Mouse (Mus musculus) stomach, postnatal 0 days (tissue): ENCODE results near the gene Tctn1. TPM values are rescaled to one million over a fixed set of nuclear protein-coding genes. Genes with fewer than 3 reads are reported as not detected.

Experiments
- ATAC-seq: fragments of 200-750 bp; cut with Nextera tagmentation; 2 replicates; pipeline ENCODE4 v1.8.0; 2017; ENCODE audit not compliant: low FRiP score, low TSS enrichment
- DNase-seq: peaks from one replicate; pipeline ENCODE4 v3.0.0-alpha.2; 2016; ENCODE audit warnings: low spot score
- H3K27ac ChIP-seq: fragments of 300-500 bp; sonication (generic); replicated peaks from 2 replicates; pipeline ENCODE4 v1.5.1; 2014; ENCODE audit warnings: mild to moderate bottlenecking, control low read depth
- H3K27me3 ChIP-seq: fragments of 300-500 bp; sonication (generic); 2 replicates; pipeline ENCODE4 v1.6.1; 2014; ENCODE audit warnings: low read length; ENCODE audit not compliant: control insufficient read depth, insufficient read depth
- H3K36me3 ChIP-seq: fragments of 300-500 bp; sonication (generic); 2 replicates; pipeline ENCODE4 v1.6.1; 2014; ENCODE audit warnings: low read length, mixed read lengths; ENCODE audit not compliant: control insufficient read depth, insufficient read depth
- H3K4me1 ChIP-seq: fragments of 300-500 bp; sonication (generic); replicated peaks from 2 replicates; pipeline ENCODE4 v1.6.1; 2014; ENCODE audit warnings: antibody characterized with exemption; ENCODE audit not compliant: control insufficient read depth, insufficient read depth
- H3K4me2 ChIP-seq: fragments of 300-500 bp; sonication (generic); replicated peaks from 2 replicates; pipeline ENCODE4 v1.6.1; 2014; ENCODE audit warnings: low read depth, mild to moderate bottlenecking, control low read depth, moderate library complexity
- H3K4me3 ChIP-seq: fragments of 300-500 bp; sonication (generic); 2 replicates; pipeline ENCODE4 v1.5.1; 2014; ENCODE audit warnings: low read depth, low read length, control low read depth
- H3K9ac ChIP-seq: fragments of 300-500 bp; sonication (generic); 2 replicates; pipeline ENCODE4 v1.6.1; 2014; ENCODE audit warnings: mild to moderate bottlenecking, low read length, control low read depth, mixed read lengths
- H3K9me3 ChIP-seq: fragments of 300-500 bp; sonication (generic); 2 replicates; pipeline ENCODE4 v1.6.1; 2016; ENCODE audit warnings: low read length; ENCODE audit not compliant: control insufficient read depth
- CTCF ChIP-seq: IDR thresholded peaks from 2 replicates; pipeline ENCODE4 v1.5.1; 2016; ENCODE audit warnings: antibody characterized with exemption, low read depth, mild to moderate bottlenecking, moderate library complexity
- EP300 ChIP-seq: optimal IDR thresholded peaks from 2 replicates; pipeline ENCODE3; 2016; ENCODE audit warnings: antibody characterized with exemption
- WGBS: fragments of 180-500 bp; shearing (Covaris S2); extraction: QIAGEN DNeasy Blood & Tissue Kit; methylation state at CpG from one replicate; pipeline ENCODE4 v1.1.7; 2014; 5-methylcytosine and 5-hydroxymethylcytosine counted together
- polyA plus RNA-seq: library from polyadenylated mRNA; unstranded; fragments of >200 nt; fragmentation: Nextera tagmentation; extraction: Ambion mirVana; gene quantifications from 2 replicates; pipeline ENCODE4 v1.2.1, GENCODE M21; 2015

Gene Tctn1
- polyA plus RNA-seq, 1 experiment from 2014 or later: 2.3 TPM

- Histone ChIP-seq H3K9me3 (no peaks in the 10 kb centered on the region), H3K9ac (peak overlapping the region; percentile 93), H3K4me3 (peak overlapping the region; percentile 94), H3K27ac (peak overlapping the region; percentile 82), H3K27me3 (no peaks in the 10 kb centered on the region), H3K4me2 (peak overlapping the region; percentile 93), H3K4me1 (0 out of 2 replicates have a peak, but pooled peaks cover 7% of the 10 kb centered on the region), H3K36me3 (no peaks in the 10 kb centered on the region)
- under 1% methylated on average over 32 of the region's 34 CpGs for WGBS
- peak; percentile 72 for DNase-seq
- ATAC-seq: peak; percentile 11; the same call in 1 of the 2 replicates
- TF ChIP-seq CTCF (peak; percentile 45), EP300 (no peak)
These were observed 20.9 kb upstream of the Tctn1 start for GRCm38 (mm10) chr5:122285029-122285766.

- TF ChIP-seq CTCF: no peak; the same call in 1 of the 2 replicates
- WGBS: under 1% methylated on average over 84 of the region's 114 CpGs
- ATAC-seq: peak; percentile 85
These were observed 20.1 kb upstream of the Tctn1 start, which contains the start of gene Pptc7 for GRCm38 (mm10) chr5:122284183-122285028. Gene Pptc7, plus strand, starts transcription at chr5:122284365.

GRCm38 (mm10) chr5:122283828-122284182, 19.5 kb upstream of the Tctn1 start:
- 29% methylated on average over 2 of the region's 2 CpGs for WGBS
- no peak for TF ChIP-seq CTCF
- no peak for TF ChIP-seq EP300

More at GRCm38 (mm10) chr5:122284183-122285028, 20.1 kb upstream of the Tctn1 start, which contains the start of gene Pptc7:
- Histone ChIP-seq H3K27ac (peak within 1 kb of the TSS; percentile 82), H3K4me1 (0 out of 2 replicates have a peak, but pooled peaks cover 7% of the 10 kb centered on the region), H3K4me3 (peak within 1 kb of the TSS; percentile 94), H3K9ac (peak within 1 kb of the TSS; percentile 93), H3K4me2 (peak within 1 kb of the TSS; percentile 93), H3K36me3 (no peaks in the 10 kb centered on the region), H3K9me3 (no peaks in the 10 kb centered on the region), H3K27me3 (no peaks in the 10 kb centered on the region)
- peak; percentile 97 for DNase-seq

GRCm38 (mm10) chr5:122280827-122281462, 16.7 kb upstream of the Tctn1 start:
- no peak for ATAC-seq

More at GRCm38 (mm10) chr5:122283828-122284182, 19.5 kb upstream of the Tctn1 start:
- ATAC-seq (no peak), DNase-seq (no peak)
- Histone ChIP-seq H3K9me3 (no peaks in the 10 kb centered on the region), H3K27me3 (no peaks in the 10 kb centered on the region), H3K4me3 (no peak overlapping the region; the same call in 1 of the 2 replicates), H3K27ac (no peak overlapping the region), H3K4me1 (0 out of 2 replicates have a peak, but pooled peaks cover 7% of the 10 kb centered on the region), H3K9ac (no peak overlapping the region), H3K4me2 (no peak overlapping the region), H3K36me3 (no peaks in the 10 kb centered on the region)

GRCm38 (mm10) chr5:122280422-122280826, 16.2 kb upstream of the Tctn1 start:
- no peaks in the 10 kb centered on the region for H3K27me3 ChIP-seq
- H3K36me3 ChIP-seq: no peaks in the 10 kb centered on the region
- no peaks in the 10 kb centered on the region for H3K9me3 ChIP-seq
- H3K4me2 ChIP-seq: peak overlapping the region; percentile 36
- H3K9ac ChIP-seq: no peak overlapping the region
- DNase-seq (no peak), ATAC-seq (no peak)
- H3K4me3 ChIP-seq: no peak overlapping the region
- TF ChIP-seq CTCF (no peak; the same call in 1 of the 2 replicates), EP300 (no peak)
- 0 out of 2 replicates have a peak, but pooled peaks cover 4% of the 10 kb centered on the region for H3K4me1 ChIP-seq
- H3K27ac ChIP-seq: peak overlapping the region; percentile 78
- 20% methylated on average over 6 of the region's 6 CpGs for WGBS

More at GRCm38 (mm10) chr5:122280827-122281462, 16.7 kb upstream of the Tctn1 start:
- TF ChIP-seq CTCF (no peak), EP300 (no peak)
- Histone ChIP-seq H3K36me3 (no peaks in the 10 kb centered on the region), H3K27ac (peak overlapping the region; percentile 78), H3K4me1 (0 out of 2 replicates have a peak, but pooled peaks cover 4% of the 10 kb centered on the region), H3K27me3 (no peaks in the 10 kb centered on the region), H3K9ac (0 out of 2 replicates have a peak overlapping the region, but pooled peaks have one; percentile 35), H3K4me3 (no peak overlapping the region), H3K9me3 (no peaks in the 10 kb centered on the region), H3K4me2 (peak overlapping the region; percentile 36)
- WGBS: 16% methylated on average over 19 of the region's 19 CpGs
- peak; percentile 47 for DNase-seq
